Mouse (Mus musculus) MEL-GATA-1-ER (cell line): ENCODE measurements around the gene Jph3.
A peak's percentile ranks its signal among the peaks of the same experiment; 100 is the strongest.

ENCODE experiments used
- DNase-seq: peaks from one replicate; pipeline ENCODE4 v3.0.0-alpha.2; 2012; ENCODE audit warnings: low read depth; ENCODE audit errors: extremely low read depth

The Jph3 gene

DNA sequence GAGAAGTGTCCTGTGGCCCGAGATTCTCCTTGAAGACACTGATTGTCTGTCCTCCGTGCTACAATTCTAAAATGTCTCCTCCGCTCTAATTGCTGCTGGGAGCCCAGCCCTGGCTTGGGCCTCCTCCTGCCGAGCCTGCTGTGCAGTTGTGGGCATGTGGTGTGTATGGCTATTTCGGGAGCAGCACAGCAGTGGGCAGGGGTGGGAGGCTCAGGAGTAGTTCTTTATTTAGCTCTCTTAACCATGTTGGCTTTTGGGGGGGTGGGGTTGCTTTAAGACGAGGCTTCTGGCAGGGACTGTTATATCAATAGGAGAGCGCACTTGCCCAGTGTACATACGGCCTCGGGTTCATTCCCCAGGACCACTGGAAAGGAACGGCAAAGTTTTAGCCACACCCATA is 57.1 kb downstream of the Jph3 start:
- no peak for DNase-seq

DNA sequence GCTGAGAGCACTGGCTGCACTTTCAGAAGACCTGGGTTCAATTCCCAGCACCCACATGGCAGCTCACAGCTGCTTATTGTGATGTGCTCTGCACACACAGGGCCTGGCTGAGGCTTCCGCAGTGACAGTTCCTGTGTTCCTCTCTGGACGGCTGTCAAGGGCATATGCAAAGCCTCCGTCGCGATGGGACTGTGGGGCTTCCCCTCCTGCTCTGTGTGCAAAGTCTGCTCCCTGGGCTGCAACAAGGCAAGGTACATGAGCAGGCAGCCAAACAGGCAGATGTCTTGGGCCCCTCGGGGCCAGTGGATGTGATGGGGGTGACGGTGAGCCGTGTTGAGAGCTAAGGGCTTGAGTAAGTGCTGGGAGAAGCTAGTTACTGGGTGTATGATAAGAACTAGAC is 59.4 kb downstream of the Jph3 start:
- no peak for DNase-seq

DNA sequence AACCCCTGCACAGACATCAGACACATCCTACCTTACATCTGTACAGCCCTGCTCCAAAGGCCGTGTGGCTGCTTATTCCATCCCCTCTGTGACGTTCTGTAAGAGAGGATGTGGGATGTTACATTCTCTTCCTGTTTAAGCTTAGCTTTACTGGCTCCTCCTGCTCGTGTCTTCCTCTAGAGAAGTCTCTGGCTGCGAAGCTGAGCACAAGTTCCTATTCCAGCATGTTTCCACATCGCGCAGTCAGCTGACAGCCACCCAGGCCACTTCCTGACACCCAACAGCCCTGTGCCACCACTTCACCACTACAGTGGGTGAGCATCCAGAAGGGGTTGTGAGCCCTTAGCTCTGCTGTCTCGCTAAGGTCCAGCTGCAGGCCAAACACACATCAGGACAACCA is 62.7 kb downstream of the Jph3 start:
- DNase-seq: no peak

DNA sequence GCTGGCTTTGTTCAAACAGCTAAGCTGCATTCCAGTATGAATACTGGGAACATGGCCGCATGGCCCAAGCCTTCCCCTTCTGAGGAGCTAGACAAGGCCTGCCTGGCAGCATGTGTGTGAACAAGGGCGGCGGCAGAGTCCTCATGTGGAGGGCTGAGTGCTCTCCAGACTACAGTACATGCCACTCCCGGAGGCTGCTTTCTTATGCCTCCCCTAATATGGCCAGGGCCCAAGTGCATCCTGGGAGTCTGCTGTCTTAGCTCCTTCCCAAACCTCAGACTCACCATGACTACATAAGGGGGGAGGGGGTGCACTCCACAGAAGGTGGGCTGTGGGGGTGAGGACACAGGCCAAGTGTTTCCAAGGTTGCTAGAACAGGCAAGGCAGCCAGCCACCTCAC is 63.2 kb downstream of the Jph3 start:
- DNase-seq: no peak

DNA sequence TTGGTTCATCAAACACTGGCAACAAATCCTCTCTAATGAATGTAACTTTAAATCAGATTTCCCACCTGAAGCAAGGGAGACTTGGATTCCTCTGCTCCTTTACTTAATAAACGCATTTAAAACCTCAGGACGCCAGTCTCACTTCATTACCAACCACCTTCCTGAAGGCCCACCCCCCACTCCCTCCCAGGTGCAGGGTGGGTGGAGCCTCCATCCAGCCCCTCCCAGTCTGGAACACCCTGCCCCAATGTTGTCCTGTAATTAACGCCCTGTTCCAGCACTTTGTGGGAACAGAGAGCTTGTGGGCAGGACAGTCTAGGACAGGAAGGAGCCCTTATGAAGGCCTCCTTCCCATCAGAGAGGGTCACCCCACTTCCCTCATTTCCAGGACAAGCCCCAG is 64.7 kb downstream of the Jph3 start:
- no peak for DNase-seq

DNA sequence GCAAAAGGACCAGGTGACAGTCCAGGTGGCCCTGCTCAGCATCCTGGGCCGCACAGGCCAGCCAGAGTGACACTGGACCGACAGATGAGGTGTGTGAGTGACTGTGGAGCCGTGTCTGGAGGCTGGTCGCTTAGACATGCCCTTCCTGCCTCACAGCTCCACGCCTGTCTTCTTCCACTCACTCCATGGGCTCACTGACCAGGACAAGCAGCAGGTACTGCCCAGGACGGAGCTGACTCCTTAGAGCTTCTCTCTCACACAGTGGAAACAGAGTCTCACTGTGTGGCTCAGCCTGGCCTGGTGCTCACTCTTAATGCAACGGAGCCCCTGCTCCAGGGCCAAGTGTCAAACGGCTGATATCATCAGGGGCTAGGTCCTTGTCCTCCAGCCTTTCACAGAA is 66.0 kb downstream of the Jph3 start:
- DNase-seq: no peak

DNA sequence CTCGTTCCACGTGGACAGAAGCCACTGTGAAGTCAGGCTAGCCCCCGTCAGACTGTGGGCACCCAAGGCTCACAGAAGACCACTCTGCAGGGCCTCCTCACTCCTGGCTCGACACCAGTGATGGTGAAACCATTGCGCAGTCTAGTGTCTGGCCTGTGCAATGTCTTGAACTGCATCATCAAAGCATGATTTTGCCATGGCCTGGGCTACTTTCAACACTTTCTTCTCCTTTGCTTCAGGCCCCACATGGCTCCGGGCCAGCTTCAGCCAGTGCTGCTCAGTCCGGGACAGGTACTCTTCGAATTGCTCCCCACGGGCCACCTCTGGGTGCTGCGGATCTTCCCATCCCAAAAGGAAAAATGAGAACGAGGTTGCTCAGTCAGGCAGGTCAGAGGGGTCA is 67.0 kb downstream of the Jph3 start:
- DNase-seq: no peak

DNA sequence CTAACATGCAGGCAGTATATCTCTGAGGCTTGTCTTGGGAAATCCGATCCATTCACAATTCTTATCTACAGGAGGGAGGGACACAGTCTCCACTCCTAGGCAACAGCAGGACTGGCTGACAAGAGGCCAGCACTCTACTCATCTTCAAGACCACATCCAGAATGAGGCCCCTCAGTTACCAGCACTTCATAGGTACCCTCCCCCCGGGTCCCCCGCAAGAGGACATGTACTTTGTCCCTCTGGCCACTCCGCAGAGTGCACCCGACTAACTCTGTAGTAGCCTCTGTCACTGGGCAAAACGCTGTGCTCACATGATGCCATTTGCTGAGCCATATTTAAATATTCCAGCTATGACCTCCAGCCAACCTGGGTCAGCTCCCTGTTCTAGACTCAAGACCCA is 69.0 kb downstream of the Jph3 start:
- DNase-seq: no peak

DNA sequence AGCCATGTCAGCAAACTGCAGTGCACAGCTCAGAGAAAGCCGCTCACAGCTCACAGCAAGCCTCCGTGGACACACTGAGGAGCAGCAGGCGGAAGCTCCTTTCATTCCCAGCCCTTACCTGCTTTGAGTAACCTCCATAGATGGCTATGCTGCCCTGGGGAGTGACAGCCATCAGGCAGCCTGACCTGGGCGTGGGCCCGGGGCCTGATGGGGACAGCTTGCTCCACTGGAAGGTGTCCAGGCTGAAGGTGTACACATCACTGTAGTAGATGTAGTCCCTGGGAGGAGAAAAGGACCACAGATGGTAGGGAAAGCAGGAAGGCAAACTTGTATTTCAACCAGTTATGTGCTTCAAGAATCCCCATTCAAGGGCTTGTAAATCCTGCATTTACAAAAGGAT is 75.4 kb downstream of the Jph3 start:
- DNase-seq: no peak

DNA sequence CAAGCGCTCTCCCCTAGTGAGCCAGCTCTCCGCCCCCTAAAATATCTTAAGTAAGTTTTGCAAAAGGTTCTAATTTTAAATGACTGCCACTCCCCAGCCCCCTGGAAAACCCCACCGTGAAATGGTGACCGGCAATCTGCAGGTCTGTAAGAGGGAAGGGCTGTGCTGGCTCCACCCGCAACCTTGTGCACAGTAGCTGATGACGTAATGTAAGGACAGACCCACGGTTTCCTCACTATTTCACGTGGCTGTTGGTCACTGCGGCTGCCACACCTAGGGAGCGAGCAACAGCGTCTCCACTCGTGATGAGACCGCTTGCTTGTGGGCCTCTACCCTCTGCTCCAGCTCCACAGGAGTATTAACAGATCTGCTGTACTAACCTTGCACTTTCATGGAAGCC is 76.7 kb downstream of the Jph3 start:
- no peak for DNase-seq

DNA sequence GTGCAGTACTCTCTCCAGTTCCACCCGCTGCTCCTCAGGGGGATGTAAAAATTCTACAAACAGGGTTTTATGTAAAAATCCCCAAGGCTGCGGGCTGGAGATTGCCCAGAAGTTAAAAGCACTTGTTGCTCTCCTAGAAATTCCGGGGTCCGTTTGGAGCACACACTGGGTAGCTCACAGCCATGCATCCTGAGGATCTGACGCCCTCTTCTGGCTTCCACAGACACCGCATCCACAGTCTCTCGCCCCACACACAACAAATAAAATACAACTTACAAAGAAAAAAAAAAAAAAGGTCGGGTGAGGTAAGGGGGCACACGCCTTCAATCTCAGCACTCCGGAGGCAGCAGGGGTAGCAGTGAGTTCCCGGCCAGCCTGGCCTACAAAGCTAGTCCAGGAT is 78.6 kb downstream of the Jph3 start:
- no peak for DNase-seq

DNA sequence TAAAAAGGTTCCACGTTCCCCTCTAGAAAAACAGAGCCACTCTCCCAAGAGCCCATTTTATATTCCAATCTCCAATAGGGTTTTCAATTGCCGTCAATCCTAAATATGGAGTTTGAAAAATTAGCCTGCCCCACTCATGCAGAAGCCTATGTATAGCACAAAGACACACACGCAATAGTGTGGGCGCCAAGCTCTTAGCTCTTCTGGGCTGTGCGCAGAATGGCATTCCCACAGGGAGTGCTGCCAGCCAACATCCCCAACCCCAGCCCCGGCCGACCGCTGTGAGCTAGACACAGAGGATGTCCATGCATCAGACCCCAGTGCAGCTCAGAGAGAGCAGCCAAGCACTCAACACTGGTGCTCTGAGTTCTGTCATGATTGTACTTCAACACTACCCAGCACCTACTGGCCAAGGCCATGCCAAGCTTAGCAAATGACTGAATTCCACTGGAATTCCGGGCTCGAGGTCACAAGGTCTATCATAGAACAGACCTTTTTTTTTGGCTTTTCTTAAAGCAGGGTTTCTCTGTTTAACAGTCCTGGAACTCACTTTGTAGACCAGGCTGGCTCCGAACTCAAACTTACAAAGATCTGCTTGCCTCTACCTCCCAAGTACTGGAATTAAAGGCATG is 80.2 kb downstream of the Jph3 start:
- no peak for DNase-seq

DNA sequence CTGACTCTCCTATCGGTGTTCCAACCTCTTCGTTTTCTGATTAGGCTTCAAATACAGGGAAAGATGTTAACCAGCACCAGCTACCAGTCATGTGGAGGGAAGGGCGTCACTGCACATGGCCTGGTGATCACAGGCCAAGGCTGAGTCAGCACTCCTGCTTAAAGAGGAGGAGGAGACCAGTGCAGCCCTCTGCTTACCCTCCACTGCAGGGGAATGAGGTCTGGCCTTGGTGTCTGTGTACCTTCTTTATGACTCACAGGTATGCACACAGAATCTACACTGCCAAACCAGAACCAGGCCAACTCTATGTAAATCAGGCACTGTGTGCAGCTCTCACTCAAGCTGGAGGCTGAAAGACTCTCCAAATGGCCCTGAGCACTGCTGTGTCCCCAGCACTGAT is 82.1 kb downstream of the Jph3 start:
- DNase-seq: no peak

DNA sequence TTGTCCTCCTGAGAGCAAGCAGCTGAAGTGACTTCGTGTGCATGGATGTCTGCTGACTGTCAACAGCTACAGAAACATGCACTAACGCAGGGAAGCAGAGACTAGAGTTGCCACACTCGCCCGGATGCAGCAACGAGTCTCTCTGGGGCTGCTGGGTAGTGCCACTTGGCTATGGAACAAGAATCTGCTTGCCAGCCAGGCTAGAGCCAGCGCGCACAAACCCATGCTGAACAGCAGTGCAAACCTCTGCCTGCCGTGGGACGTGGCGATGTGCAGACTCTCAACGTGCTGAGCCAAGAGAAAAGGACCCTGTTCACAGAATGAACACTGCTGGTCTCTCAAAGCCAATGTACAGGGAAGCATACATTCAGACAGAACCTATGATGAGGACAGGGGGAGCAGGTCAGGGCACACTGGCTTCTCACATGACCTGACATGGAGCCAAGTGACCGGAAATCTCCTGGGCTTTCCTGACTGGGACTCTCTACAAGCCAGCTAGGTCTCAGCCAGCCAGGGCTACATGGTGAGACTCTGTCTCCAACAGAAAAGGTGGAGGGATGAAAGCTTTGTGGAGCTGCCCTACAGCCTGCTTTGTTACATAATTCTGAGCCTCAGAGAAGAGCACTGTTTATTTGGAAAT is 82.6 kb downstream of the Jph3 start:
- DNase-seq: no peak

DNA sequence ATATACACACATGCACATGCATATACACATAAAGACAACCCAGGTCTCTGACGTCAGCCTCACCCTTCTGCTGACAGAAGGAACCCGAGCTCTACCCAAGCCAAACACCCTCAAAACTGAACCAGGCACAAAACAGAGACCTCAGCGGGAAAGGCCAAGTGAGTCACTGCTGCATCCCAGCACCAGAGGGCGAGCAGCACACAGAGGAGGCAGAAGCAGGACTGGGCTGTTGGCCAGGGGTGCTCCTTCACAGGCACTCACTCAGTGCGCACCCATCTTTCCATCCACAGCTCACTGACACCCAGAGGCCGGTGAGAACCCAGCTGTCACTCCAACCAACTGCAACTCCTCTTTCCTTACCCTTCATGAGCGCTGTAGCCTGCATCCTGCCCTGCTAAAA is 88.8 kb downstream of the Jph3 start:
- DNase-seq: no peak

DNA sequence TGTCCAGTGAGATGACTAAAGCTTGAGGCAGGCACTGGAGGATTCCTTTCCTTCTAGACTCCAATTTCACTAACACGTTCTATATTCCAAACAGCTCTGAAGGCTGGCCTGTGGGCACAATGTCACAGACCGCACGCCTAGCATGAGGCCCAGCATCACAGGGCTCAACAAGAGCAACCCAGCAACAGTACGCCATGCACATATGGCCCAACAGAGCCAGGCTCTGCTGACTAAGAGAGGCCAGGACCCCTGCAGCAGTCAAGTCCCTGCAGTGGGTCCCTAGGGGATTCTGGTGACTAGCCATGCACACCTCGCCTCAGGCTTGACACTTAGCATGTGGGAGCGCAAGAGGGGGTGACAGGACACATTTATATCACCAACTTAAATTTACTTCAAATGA is 91.4 kb downstream of the Jph3 start:
- DNase-seq: no peak

DNA sequence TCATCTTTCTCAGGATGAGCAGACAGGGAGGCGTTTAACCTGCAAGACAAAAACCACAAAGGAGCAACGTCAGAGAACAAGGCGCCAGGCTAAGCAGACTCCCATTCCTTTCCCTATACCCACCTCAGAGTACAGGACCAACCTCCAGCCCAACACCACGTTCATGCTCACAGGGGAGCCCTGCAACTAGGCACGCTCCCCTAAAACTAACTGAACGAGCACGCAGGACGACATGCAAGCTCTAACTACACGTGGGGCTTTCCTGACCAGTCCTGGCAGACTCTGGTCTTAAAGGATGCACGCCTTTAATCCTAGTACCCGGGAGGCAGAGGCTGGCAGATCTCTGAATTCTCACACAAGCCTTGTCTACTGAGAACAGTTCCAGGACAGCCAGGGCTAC is 91.9 kb downstream of the Jph3 start:
- no peak for DNase-seq

DNA sequence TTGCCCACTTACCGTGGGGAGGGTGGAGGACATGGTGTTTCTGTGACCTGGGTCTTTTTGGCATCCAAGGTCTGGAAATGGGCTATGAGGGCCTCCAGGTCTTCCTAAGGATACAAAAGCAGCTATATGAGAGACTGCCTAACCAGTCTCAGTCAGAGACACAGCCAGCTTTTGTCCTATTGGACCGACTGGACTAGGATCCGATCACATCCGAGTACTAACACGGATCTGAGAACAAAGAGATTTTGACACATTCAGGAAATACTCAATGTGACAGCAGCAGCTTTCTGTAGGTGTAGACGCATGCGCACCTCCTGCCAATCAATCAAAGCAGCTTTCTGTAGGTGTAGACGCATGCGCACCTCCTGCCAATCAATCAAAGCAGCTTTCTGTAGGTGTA is 92.3 kb downstream of the Jph3 start:
- no peak for DNase-seq

DNA sequence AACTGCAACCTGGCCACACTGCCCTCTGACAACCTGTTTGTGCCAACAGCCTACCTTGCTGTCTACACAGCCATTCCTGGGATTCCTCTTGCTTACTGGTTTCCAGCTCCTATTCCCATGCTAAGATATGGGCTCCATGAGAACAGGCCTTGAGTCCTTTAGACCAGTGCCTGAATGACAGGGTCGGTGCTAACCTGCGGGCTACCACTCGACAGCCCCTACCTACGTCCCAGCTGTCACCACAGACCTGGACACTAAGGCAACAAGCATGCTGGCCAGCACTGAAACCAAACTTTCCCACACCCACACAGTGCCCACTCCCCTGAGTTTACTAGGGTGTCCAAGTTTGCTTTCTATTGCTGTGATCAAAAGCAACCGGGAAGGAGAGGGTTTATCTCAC is 98.3 kb downstream of the Jph3 start:
- no peak for DNase-seq

DNA sequence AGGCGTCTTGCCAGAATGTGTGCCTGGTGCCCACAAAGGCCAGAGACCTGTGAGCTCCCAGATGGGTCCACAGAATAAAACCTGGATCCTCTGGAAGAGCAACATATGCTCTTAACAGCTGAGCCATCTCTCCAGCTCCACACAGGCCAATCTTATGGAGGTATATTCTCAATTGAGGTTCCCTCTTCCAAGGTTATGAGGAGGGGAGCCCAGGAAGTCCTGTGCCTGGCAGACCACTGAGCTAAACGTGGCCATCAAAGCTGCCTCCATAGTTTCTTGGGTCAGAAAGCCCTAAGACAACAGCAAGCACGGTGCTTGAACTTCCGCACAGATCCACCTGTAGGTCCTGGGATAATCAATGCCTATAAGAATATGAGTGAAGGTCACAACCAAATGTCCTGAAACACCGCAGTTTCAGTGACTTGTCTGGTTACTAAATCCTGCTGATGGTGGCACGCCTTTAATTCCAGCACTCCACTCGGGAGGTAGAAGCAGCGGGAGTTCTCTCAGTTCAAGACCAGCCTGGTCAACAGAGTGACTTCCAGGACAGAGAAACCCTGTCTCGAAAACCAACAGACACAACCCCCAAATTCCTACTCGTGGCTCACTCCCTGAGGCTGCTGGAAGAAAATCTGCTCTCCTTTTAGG is 99.1 kb downstream of the Jph3 start:
- DNase-seq: no peak

DNA sequence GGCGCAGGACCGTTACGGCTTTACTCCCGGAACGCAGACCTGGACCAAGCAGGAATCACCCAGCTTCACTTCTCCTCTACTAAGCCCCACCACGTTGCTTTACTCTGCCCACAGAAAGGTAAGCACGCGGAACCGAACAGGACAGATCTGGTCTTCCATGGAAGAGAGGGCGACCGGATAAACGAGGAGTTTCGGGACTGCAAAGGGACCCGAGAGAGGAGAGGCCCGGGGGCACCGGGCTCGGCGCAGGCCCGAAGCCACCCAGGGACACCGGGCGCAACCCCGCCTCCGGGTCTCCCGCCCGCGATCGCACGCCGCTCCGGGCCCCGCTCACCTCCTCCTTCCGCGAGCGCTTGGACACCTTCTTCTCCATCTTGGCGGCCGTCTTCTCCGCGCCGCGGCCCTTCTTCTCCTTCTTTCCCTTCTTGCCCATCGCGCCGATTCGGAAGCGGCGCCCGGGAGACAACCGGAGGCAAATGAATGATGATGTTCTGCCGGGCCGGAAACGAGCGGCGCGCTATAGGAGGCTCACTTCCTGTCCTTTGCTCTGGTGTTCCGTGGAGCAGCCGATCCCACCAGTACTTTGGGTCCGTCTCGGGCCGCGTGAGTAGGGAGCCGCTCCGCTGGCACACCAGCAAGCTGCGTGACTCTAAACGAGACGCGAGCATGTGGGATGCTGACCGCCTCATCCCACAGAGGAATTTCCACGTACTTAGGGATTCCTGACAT is 99.8 kb downstream of the Jph3 start, which contains the start of gene Klhdc4:
TSS of gene Klhdc4 (minus strand) at position 522 of the 729 bp plus-strand sequence.
- peak; percentile 79 for DNase-seq

DNA sequence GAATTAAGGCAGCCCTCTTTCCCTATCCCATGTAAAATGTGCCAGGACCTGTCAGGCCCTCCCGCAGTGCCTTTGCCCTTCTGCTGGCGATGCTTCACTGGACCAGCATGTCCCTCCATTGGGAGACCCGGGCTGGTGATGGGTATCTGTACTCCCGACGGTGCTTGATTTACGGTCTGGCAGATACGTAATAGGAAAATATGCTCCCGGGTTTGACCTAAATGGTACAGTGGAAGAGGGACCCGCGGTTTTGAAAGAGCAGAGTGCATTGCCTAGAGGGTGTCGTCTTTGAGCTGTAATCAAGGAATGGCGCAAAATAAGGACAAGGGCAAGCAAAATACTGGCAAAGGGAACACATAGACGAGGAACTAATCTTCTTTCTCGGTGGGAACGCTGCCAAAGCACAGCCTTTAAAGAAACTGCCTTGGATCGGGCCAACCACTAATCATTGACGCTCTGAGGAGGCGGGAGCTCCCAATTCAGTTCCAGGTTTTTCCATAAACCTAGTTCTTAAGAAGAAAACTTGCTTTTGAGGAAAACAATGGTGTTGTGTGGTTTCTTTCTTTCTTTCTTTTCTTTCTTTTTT is 100.4 kb downstream of the Jph3 start:
- peak; percentile 80 for DNase-seq
